ENCODE assay signal across 13 mouse cellular contexts in genomic region chr11:88828528-88828927, GRCm38 (mm10). TPM values are rescaled to one million over a fixed set of nuclear protein-coding genes. Genes with fewer than 3 reads are reported as not detected.
A peak's percentile ranks its signal among the peaks of the same experiment; 100 is the strongest.
DNase-seq lines count a peak whose midpoint lies in the region; ATAC-seq and TF ChIP-seq lines count a peak whose summit lies in the region.
"Had no signal": no experiment of that assay in that cellular context is flagged by ENCODE, and none has a peak within 500 bp of the region (broad histone marks: within the 10 kb centered on the region; RNA-seq: fewer than 3 reads in every experiment).

No protein-coding gene starts in this region.

- H3K4me1 ChIP-seq in forebrain, embryonic 11.5 days (replicated peaks; ENCODE audit: control insufficient read depth, insufficient read depth, low read length): no peaks in the 10 kb centered on the region

- H3K27ac ChIP-seq in layer of hippocampus, adult 2 months: no peak overlapping the region
- H3K27ac ChIP-seq in forebrain, embryonic 11.5 days (ENCODE audit: low read depth, low read length): no peak overlapping the region
- H3K27ac ChIP-seq: heart, embryonic 10.5 days; limb, embryonic 10.5 days had no signal

- no peaks in the 10 kb centered on the region for H3K27me3 ChIP-seq in forebrain, embryonic 11.5 days (ENCODE audit: control insufficient read depth, insufficient read depth, low read length)

- no peak overlapping the region for H3K9ac ChIP-seq in forebrain, embryonic 11.5 days (ENCODE audit: low read length)

- H3K9me3 ChIP-seq in forebrain, embryonic 11.5 days (ENCODE audit: control insufficient read depth, low read length): no peaks in the 10 kb centered on the region
- H3K9me3 ChIP-seq: heart, embryonic 10.5 days; limb, embryonic 10.5 days had no signal

- peak; percentile 74 for TF ChIP-seq CTCF in layer of hippocampus, adult 2 months (conservative IDR thresholded peaks at IDR 0.05)

- ATAC-seq in CD4-positive, CD25-positive, alpha-beta regulatory T cell, adult 4 months: no peak
- ATAC-seq in forebrain, embryonic 11.5 days (replicated peaks; ENCODE audit: low FRiP score): no peak

- H3K4me3 ChIP-seq in layer of hippocampus, adult 2 months: no peak overlapping the region
- no peak overlapping the region for H3K4me3 ChIP-seq in forebrain, embryonic 11.5 days (ENCODE audit: low read depth, low read length)
- H3K4me3 ChIP-seq: heart, embryonic 10.5 days; limb, embryonic 10.5 days had no signal

- H3K4me2 ChIP-seq in forebrain, embryonic 11.5 days (ENCODE audit: low read depth, low read length, severe bottlenecking): no peak overlapping the region
- H3K4me2 ChIP-seq: midbrain, embryonic 11.5 days had no signal

- DNase-seq in CD4-positive, CD25-positive, alpha-beta regulatory T cell, adult 2 months (ENCODE audit: low read depth, low spot score): peak; percentile 38
- DNase-seq in layer of hippocampus, adult 2 months (ENCODE audit: low spot score in 2 of 2): no peak
- DNase-seq in layer of hippocampus, postnatal 14 days (ENCODE audit: low spot score in 2 of 2): no peak
- DNase-seq in A20 (ENCODE audit: low read depth, low spot score): peak; percentile 35
- peak; percentile 54 for DNase-seq in R1 (ENCODE audit: low read depth, low spot score)
- no peak for DNase-seq in forebrain, embryonic 11.5 days (ENCODE audit: low spot score)
- DNase-seq in frontal cortex, adult 2 months (ENCODE audit: extremely low spot score in 1 of 2, low spot score in 1 of 2): no peak
- DNase-seq: cerebellum, adult 11-12 months; kidney, adult 9 months had no signal

- no peaks in the 10 kb centered on the region; the same call in 1 of the 2 replicates for H3K36me3 ChIP-seq in forebrain, embryonic 11.5 days (ENCODE audit: control insufficient read depth, insufficient read depth, low read length)

RNA-seq across cellular contexts. Expression of gene Akap1, which starts 35.9 kb away (rescaled TPM):
- 1 to 10 TPM; 1.3 to 1.6 TPM for polyA plus RNA-seq in CD4-positive, CD25-positive, alpha-beta regulatory T cell, adult 4 months (2017; shearing (Covaris generic))
- 10 to 100 TPM; 38.9 to 40.3 TPM for total RNA-seq in layer of hippocampus, adult 2 months (2021)
- total RNA-seq in layer of hippocampus, postnatal 14 days (2021): 10 to 100 TPM; 38.9 to 39.8 TPM
- 15.5 and 16.1 TPM in 2 replicates for polyA plus RNA-seq in forebrain, embryonic 11.5 days (2014; fragmentation: Nextera tagmentation; extraction: Ambion mirVana)
- 45.2 and 49.1 TPM in 2 replicates for polyA plus RNA-seq in frontal cortex, adult 2 months (2012; rRNA removed)

Comparison
In these comparisons a context has a peak if more than half of its experiments do, and no peak if none do; other contexts are left out.
1. DNase-seq: peak in CD4-positive, CD25-positive, alpha-beta regulatory T cell, adult 2 months (single experiment), A20 (single experiment) and R1 (single experiment); none in layer of hippocampus, adult 2 months (0 of 2), layer of hippocampus, postnatal 14 days (0 of 2), forebrain, embryonic 11.5 days (single experiment) and frontal cortex, adult 2 months (0 of 2).